Mouse (Mus musculus) megakaryocyte, embryonic 14.5 days (primary cell): ENCODE results near the gene Fam129a.

Source experiments
- FLI1 ChIP-seq: IDR thresholded peaks from 2 replicates; pipeline ENCODE4 v1.6.1; 2012; ENCODE audit warnings: low read length, inconsistent platforms, mixed read lengths
- GATA1 ChIP-seq: IDR thresholded peaks from 3 replicates; pipeline ENCODE4 v1.6.1; 2012; ENCODE audit warnings: mixed read lengths, low read length, inconsistent platforms, borderline replicate concordance

- TF ChIP-seq GATA1 (no peak), FLI1 (no peak)
These were observed 99.1 kb downstream of the Fam129a start for GRCm38 (mm10) chr1:151670006-151670591.
